9 mouse cellular contexts compared by ENCODE assay signal in genomic region chr8:116484087-116484486, GRCm38 (mm10). TPM values are rescaled to one million over a fixed set of nuclear protein-coding genes. Genes with fewer than 3 reads are reported as not detected.
DNase-seq lines count a peak whose midpoint lies in the region; ATAC-seq lines count a peak whose summit lies in the region.
"Had no signal": no experiment of that assay in that cellular context is flagged by ENCODE, and none has a peak within 500 bp of the region (broad histone marks: within the 10 kb centered on the region; RNA-seq: fewer than 3 reads in every experiment).

No protein-coding gene starts in this region.

- H3K27ac ChIP-seq in heart, embryonic 12.5 days (ENCODE audit: poor library complexity, severe bottlenecking): no peak overlapping the region
- H3K27ac ChIP-seq: heart, embryonic 15.5 days had no signal

- no peak overlapping the region for H3K4me2 ChIP-seq in heart, embryonic 12.5 days
- H3K4me2 ChIP-seq: heart, embryonic 15.5 days had no signal

- no peak for ATAC-seq in heart, embryonic 12.5 days (ENCODE audit: insufficient number of reproducible peaks, low FRiP score)
- ATAC-seq in granulocyte monocyte progenitor cell, adult 5-6 weeks (replicated peaks; ENCODE audit: poor library complexity, severe bottlenecking): peak; percentile 74
- no peak for ATAC-seq in activated CD4-positive, CD25-positive, alpha-beta regulatory T cell, adult 4 months

- H3K27me3 ChIP-seq in heart, embryonic 12.5 days (replicated peaks): no peaks in the 10 kb centered on the region
- H3K27me3 ChIP-seq: heart, embryonic 15.5 days had no signal

- no peaks in the 10 kb centered on the region for H3K4me1 ChIP-seq in heart, embryonic 12.5 days (replicated peaks)
- H3K4me1 ChIP-seq: heart, embryonic 15.5 days had no signal

- 36% methylated on average over 2 of the region's 2 CpGs for WGBS in heart, embryonic 12.5 days

- H3K36me3 ChIP-seq in heart, embryonic 12.5 days: no peaks in the 10 kb centered on the region
- H3K36me3 ChIP-seq: heart, embryonic 15.5 days had no signal

- H3K9me3 ChIP-seq in heart, embryonic 12.5 days (replicated peaks): peaks cover 4% of the 10 kb centered on the region; the same call in 1 of the 2 replicates
- H3K9me3 ChIP-seq: heart, embryonic 15.5 days had no signal

- H3K9ac ChIP-seq in heart, embryonic 12.5 days: no peak overlapping the region
- H3K9ac ChIP-seq: heart, embryonic 15.5 days had no signal

- no peak overlapping the region for H3K4me3 ChIP-seq in heart, embryonic 12.5 days
- H3K4me3 ChIP-seq: heart, embryonic 15.5 days had no signal

- peak; percentile 10 for DNase-seq in heart, adult 11 months
- DNase-seq in 3T3-L1 (ENCODE audit: low read depth, low spot score): peak; percentile 58
- DNase-seq in ZHBTc4 (ENCODE audit: low read depth, low spot score): peak; percentile 56
- peak; percentile 71 for DNase-seq in retina, postnatal 1 day
- DNase-seq in heart, adult 8-10 months (ENCODE audit: low spot score): no peak

RNA-seq across cellular contexts. Expression of gene Dynlrb2, which starts 20.7 kb away (rescaled TPM):
- polyA plus RNA-seq in heart, embryonic 12.5 days (2016; fragmentation: Nextera tagmentation; extraction: Ambion mirVana): not detected in 2 replicates
- not detected in 2 replicates for total RNA-seq in granulocyte monocyte progenitor cell, adult 5-6 weeks (2014; fragmentation: Nextera tagmentation)
- not detected in 2 replicates for total RNA-seq in granulocyte monocyte progenitor cell, adult 5-6 weeks (2017)
- not detected for total RNA-seq in heart, adult 8-10 months (2022)
- polyA plus RNA-seq in activated CD4-positive, CD25-positive, alpha-beta regulatory T cell, adult 4 months (2017; shearing (Covaris generic)): not detected
